Mouse (Mus musculus) forebrain, embryonic 11.5 days (tissue): Measurements from ENCODE around the gene Col4a5. TPM values are rescaled to one million over a fixed set of nuclear protein-coding genes. Genes with fewer than 3 reads are reported as not detected.

ENCODE experiments used
- polyA plus RNA-seq: library from polyadenylated mRNA; unstranded; fragments of >200 nt; fragmentation: Nextera tagmentation; extraction: Ambion mirVana; gene quantifications from 2 replicates; pipeline ENCODE4 v1.2.1, GENCODE M21; 2014

Col4a5 gene
- polyA plus RNA-seq, 1 experiment from 2014 or later: 13.4 TPM

Other genes with a start within 250 kb of the Col4a5 start
- gene Col4a6, start 1.3 kb upstream of the Col4a5 start, polyA plus RNA-seq: 1.4 and 1.6 TPM in 2 replicates
- gene Irs4, start 249.9 kb downstream of the Col4a5 start, polyA plus RNA-seq: 4.0 TPM in 2 replicates